Mouse (Mus musculus) liver, adult 2 months (tissue): Measurements from ENCODE around the gene Cxcr5. TPM values are rescaled to one million over a fixed set of nuclear protein-coding genes. Genes with fewer than 3 reads are reported as not detected.

Experiments
- DNase-seq: peaks from one replicate; pipeline ENCODE4 v3.0.0-alpha.2; 2011; ENCODE audit warnings: low read depth, low spot score; ENCODE audit errors: extremely low read depth
- H3K27ac ChIP-seq: fragments of 200-500 bp; replicated peaks from 2 replicates; pipeline ENCODE4 v1.5.1; 2012; ENCODE audit warnings: low read depth, mild to moderate bottlenecking, control low read depth, inconsistent platforms, low read length; ENCODE audit not compliant: insufficient read depth
- H3K27me3 ChIP-seq: fragments of 200-500 bp; 2 replicates; pipeline ENCODE4 v1.6.1; 2012; ENCODE audit warnings: mild to moderate bottlenecking, moderate library complexity, low read length, inconsistent platforms; ENCODE audit not compliant: control insufficient read depth, insufficient read depth
- H3K36me3 ChIP-seq: fragments of 200-500 bp; 2 replicates; pipeline ENCODE4 v1.6.1; 2012; ENCODE audit warnings: low read length, inconsistent platforms; ENCODE audit not compliant: control insufficient read depth, insufficient read depth
- H3K4me1 ChIP-seq: fragments of 200-500 bp; 2 replicates; pipeline ENCODE4 v1.6.1; 2011; ENCODE audit warnings: low read length; ENCODE audit not compliant: control insufficient read depth, insufficient read depth
- H3K4me3 ChIP-seq: fragments of 200-500 bp; 2 replicates; pipeline ENCODE4 v1.5.1; 2011; ENCODE audit warnings: low read depth, mild to moderate bottlenecking, control low read depth, low read length, moderate library complexity; ENCODE audit not compliant: insufficient read depth
- H3K79me2 ChIP-seq: fragments of 200-500 bp; 2 replicates; pipeline ENCODE4 v1.6.1; 2012; ENCODE audit warnings: inconsistent platforms, mild to moderate bottlenecking, low read length, moderate library complexity; ENCODE audit not compliant: control insufficient read depth, insufficient read depth
- H3K9ac ChIP-seq: fragments of 200-500 bp; 2 replicates; pipeline ENCODE4 v1.6.1; 2012; ENCODE audit warnings: low read depth, mild to moderate bottlenecking, control low read depth, inconsistent platforms, low read length
- CTCF ChIP-seq: fragments of 200-500 bp; IDR thresholded peaks from 2 replicates; pipeline ENCODE4 v1.5.1; 2011; ENCODE audit warnings: low read depth, low read length, control low read depth
- POLR2A ChIP-seq: fragments of 200-500 bp; IDR thresholded peaks from 2 replicates; pipeline ENCODE4 v1.6.1; 2011; ENCODE audit warnings: low read length, control low read depth; ENCODE audit not compliant: insufficient read depth; ENCODE audit errors: extremely low read depth
- WGBS: fragments of 180-500 bp; shearing (Covaris S2); methylation state at CpG from one replicate; pipeline ENCODE4 v1.1.7; 2018; 5-methylcytosine and 5-hydroxymethylcytosine counted together
- polyA plus RNA-seq: library from polyadenylated mRNA; depleted of rRNA; stranded (reverse); fragments of >200 nt; gene quantifications from 2 replicates; pipeline ENCODE4 v1.2.3, GENCODE M21; 2012
- total RNA-seq: library from RNA; depleted of rRNA; stranded (reverse); fragments of >200 nt; gene quantifications from 2 replicates; pipeline ENCODE4 v1.2.3, GENCODE M21; 2014

Gene Cxcr5
- total and polyA plus RNA-seq, 2 experiments: 0.18 to 1.4 TPM

DNA sequence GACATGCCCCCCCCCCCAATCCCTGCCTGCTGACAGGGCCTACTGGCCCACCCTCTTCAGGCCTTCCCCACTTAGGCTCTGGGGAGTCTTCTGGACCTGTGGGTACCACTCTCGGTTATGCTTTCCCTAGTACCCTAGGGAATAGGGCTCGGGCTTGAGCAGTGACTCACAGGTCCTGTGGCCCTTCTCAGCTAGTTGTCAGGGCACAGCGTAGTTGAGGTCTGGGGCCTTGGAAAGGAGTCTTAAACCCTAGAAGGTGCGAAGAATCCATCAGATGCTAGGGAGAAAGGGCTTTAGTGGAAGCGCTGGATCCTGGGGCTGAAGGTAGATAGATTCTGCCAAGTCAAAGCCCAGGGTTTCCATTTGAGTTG, 61.5 kb downstream of the Cxcr5 start:
- Histone ChIP-seq H3K9ac (no peak overlapping the region), H3K4me3 (no peak overlapping the region), H3K79me2 (peaks cover 13% of the 10 kb centered on the region; the same call in 1 of the 2 replicates), H3K27me3 (no peaks in the 10 kb centered on the region), H3K27ac (no peak overlapping the region), H3K36me3 (peaks cover 13% of the 10 kb centered on the region), H3K4me1 (peaks cover 20% of the 10 kb centered on the region)
- TF ChIP-seq POLR2A (no peak), CTCF (no peak)
- WGBS: 94% methylated on average over 5 of the region's 5 CpGs
- DNase-seq: no peak

GRCm38 (mm10) chr9:44499356-44500162, 62.1 kb downstream of the Cxcr5 start:
- H3K4me1 ChIP-seq: peaks cover 22% of the 10 kb centered on the region
- H3K27ac ChIP-seq: no peak overlapping the region
- H3K4me3 ChIP-seq: no peak overlapping the region
- no peak for DNase-seq
- peaks cover 16% of the 10 kb centered on the region for H3K79me2 ChIP-seq
- H3K36me3 ChIP-seq: peaks cover 13% of the 10 kb centered on the region
- TF ChIP-seq CTCF: no peak
- TF ChIP-seq POLR2A: no peak
- H3K27me3 ChIP-seq: no peaks in the 10 kb centered on the region
- no peak overlapping the region for H3K9ac ChIP-seq
- WGBS: 73% methylated on average over 20 of the region's 20 CpGs

GRCm38 (mm10) chr9:44498421-44499355, 63.0 kb downstream of the Cxcr5 start:
- peak overlapping the region; percentile 24; the same call in 1 of the 2 replicates for H3K4me3 ChIP-seq
- H3K27me3 ChIP-seq: no peaks in the 10 kb centered on the region
- peaks cover 24% of the 10 kb centered on the region for H3K79me2 ChIP-seq
- WGBS: 37% methylated on average over 58 of the region's 59 CpGs
- peak; percentile 75 for TF ChIP-seq CTCF
- no peak for TF ChIP-seq POLR2A
- peak overlapping the region; percentile 25 for H3K9ac ChIP-seq
- DNase-seq: peak; percentile 62
- H3K27ac ChIP-seq: 0 out of 2 replicates have a peak overlapping the region, but pooled peaks have one; percentile 3
- peaks cover 31% of the 10 kb centered on the region for H3K4me1 ChIP-seq
- H3K36me3 ChIP-seq: peaks cover 13% of the 10 kb centered on the region

DNA sequence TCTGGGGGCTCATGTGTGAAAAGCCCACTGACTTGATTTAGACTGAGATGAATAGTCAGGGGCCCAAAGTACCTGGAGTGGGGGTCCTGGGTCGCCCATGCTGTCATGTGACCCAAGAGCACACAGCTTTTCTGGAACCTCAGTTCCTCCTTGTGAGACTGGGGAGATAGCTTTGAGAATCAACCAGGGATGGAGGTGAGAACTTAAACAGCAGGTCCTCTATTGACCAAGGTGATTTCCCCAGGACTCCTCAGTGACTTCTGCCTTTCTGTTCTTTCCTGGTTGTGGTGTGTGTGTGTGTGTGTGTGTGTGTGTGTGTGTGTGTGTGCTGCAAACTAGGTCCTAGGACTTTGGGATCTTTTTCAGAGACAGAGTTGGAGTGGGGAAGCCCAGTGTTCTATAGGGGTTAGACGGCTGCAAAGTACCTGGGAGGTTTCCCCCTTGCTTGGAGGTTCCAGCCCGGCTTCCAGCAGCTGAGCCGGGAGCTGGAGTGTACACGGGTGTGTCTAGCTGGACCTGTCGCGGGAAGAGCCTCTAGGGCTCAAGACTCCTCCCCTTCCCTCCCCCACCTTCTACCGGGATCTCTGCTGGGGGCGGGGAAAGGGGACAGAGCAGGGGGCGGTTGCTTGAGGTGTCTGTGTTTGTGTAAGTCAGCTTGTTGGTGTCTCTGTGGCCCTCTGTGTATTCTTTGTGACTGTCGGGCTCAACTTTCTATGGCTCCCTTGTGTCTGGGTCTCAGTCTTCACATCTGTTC, 63.9 kb downstream of the Cxcr5 start:
- no peak for DNase-seq
- peaks cover 32% of the 10 kb centered on the region for H3K79me2 ChIP-seq
- peaks cover 34% of the 10 kb centered on the region for H3K4me1 ChIP-seq
- H3K36me3 ChIP-seq: peaks cover 6% of the 10 kb centered on the region
- no peaks in the 10 kb centered on the region for H3K27me3 ChIP-seq
- H3K9ac ChIP-seq: peak overlapping the region; percentile 25
- H3K4me3 ChIP-seq: peak overlapping the region; percentile 24; the same call in 1 of the 2 replicates
- TF ChIP-seq POLR2A (no peak), CTCF (no peak)
- 10% methylated on average over 11 of the region's 11 CpGs for WGBS
- H3K27ac ChIP-seq: no peak overlapping the region

- Histone ChIP-seq H3K27ac (no peak overlapping the region), H3K4me3 (no peak overlapping the region), H3K9ac (no peak overlapping the region), H3K4me1 (peaks cover 34% of the 10 kb centered on the region), H3K79me2 (peaks cover 41% of the 10 kb centered on the region), H3K27me3 (no peaks in the 10 kb centered on the region), H3K36me3 (no peaks in the 10 kb centered on the region; the same call in 1 of the 2 replicates)
- no peak for TF ChIP-seq POLR2A
- no peak for TF ChIP-seq CTCF
- DNase-seq: no peak
- 74% methylated on average over 12 of the region's 12 CpGs for WGBS
These were observed 64.7 kb downstream of the Cxcr5 start for GRCm38 (mm10) chr9:44496803-44497461.
